Mouse (Mus musculus) heart, adult 2 months (tissue): ENCODE results near the gene Primpol. TPM values are rescaled to one million over a fixed set of nuclear protein-coding genes. Genes with fewer than 3 reads are reported as not detected.
"Not testable (repeated sequence)": the region's sequence is repeated elsewhere in the genome, so short reads cannot be mapped to it uniquely, and the experiment has no call there.

ENCODE experiments used
- DNase-seq, 2 experiments: peaks; one replicate each; pipeline ENCODE4 v3.0.0; 2021
- H3K27ac ChIP-seq: fragments of 200-600 bp; 2 replicates; pipeline ENCODE4 v1.8.1; 2022
- H3K27me3 ChIP-seq: fragments of 200-500 bp; 2 replicates; pipeline ENCODE4 v1.6.1; 2012; ENCODE audit warnings: mild to moderate bottlenecking, low read length, inconsistent platforms, mixed read lengths; ENCODE audit not compliant: control insufficient read depth, insufficient read depth
- H3K36me3 ChIP-seq: fragments of 200-500 bp; 2 replicates; pipeline ENCODE4 v1.6.1; 2012; ENCODE audit warnings: low read length, inconsistent platforms; ENCODE audit not compliant: control insufficient read depth, insufficient read depth
- H3K4me1 ChIP-seq: fragments of 200-500 bp; 2 replicates; pipeline ENCODE4 v1.6.1; 2011; ENCODE audit warnings: low read length; ENCODE audit not compliant: control insufficient read depth, insufficient read depth
- H3K4me3 ChIP-seq: fragments of 200-600 bp; 2 replicates; pipeline ENCODE4 v1.8.1; 2022
- H3K79me2 ChIP-seq: fragments of 200-500 bp; replicated peaks from 2 replicates; pipeline ENCODE4 v1.6.1; 2012; ENCODE audit warnings: mild to moderate bottlenecking, inconsistent platforms, low read length, moderate library complexity, mixed read lengths; ENCODE audit not compliant: control insufficient read depth, insufficient read depth
- H3K9ac ChIP-seq: fragments of 200-500 bp; 2 replicates; pipeline ENCODE4 v1.6.1; 2012; ENCODE audit warnings: low read depth, mild to moderate bottlenecking, control low read depth, inconsistent platforms, low read length, mixed read lengths
- CTCF ChIP-seq: fragments of 200-600 bp; IDR thresholded peaks from 2 replicates; pipeline ENCODE4 v1.8.1; 2022; ENCODE audit warnings: antibody characterized with exemption, mild to moderate bottlenecking, moderate library complexity
- EP300 ChIP-seq: fragments of 200-500 bp; IDR thresholded peaks from 2 replicates; pipeline ENCODE4 v1.6.1; 2011; ENCODE audit warnings: low read depth, low read length, control low read depth; ENCODE audit not compliant: insufficient read depth
- POLR2A ChIP-seq: fragments of 200-500 bp; IDR thresholded peaks from 2 replicates; pipeline ENCODE4 v1.6.1; 2011; ENCODE audit warnings: mild to moderate bottlenecking, low read depth, low read length, control low read depth; ENCODE audit not compliant: insufficient read depth
- WGBS: fragments of 180-500 bp; shearing (Covaris S2); methylation state at CpG from one replicate; pipeline ENCODE4 v1.1.7; 2018; 5-methylcytosine and 5-hydroxymethylcytosine counted together
- intact Hi-C: fragments of 180-260 bp; cut with DNase I; formaldehyde crosslinking; loops from one replicate; pipeline ENCODE4 v1.15.1; 2025
- polyA plus RNA-seq: library from polyadenylated mRNA; depleted of rRNA; stranded (reverse); fragments of >200 nt; gene quantifications from 2 replicates; pipeline ENCODE4 v1.2.3, GENCODE M21; 2012
- total RNA-seq, 2 experiments: library from RNA; stranded (reverse); gene quantifications; 2 replicates each; pipeline ENCODE4 v1.2.3; 2021

Primpol gene
- total and polyA plus RNA-seq, 3 experiments: 0.86 to 2.4 (median 1.9) TPM

DNA sequence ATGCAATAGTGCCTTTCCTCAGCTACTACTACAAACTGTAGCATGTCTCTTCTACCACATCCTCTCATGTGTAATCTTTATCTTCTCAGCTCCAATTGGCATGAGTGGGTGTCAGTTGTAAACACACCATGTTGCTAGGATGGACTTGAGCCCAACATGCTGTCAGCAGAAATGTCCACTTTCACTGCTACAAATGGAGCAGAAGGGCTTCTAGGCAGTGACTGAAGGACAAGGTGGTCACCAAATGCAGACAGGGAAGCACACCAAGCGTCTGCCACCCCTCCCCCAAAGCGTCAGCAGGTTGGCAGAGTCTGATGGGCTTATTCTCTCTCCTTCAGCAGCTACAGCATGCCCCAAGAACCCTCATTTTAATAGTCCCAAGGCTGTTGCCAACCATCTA is 23.2 kb downstream of the Primpol start:
- intact Hi-C loops: no loop called here

GRCm38 (mm10) chr8:46593067-46593466 is 23.9 kb downstream of the Primpol start:
- Histone ChIP-seq H3K36me3 (no peaks in the 10 kb centered on the region), H3K27me3 (no peaks in the 10 kb centered on the region), H3K4me1 (peaks cover 1% of the 10 kb centered on the region), H3K4me3 (no peak overlapping the region), H3K9ac (no peak overlapping the region), H3K79me2 (no peaks in the 10 kb centered on the region), H3K27ac (no peak overlapping the region; the same call in 1 of the 2 replicates)
- TF ChIP-seq EP300 (no peak), POLR2A (no peak), CTCF (no peak)
- intact Hi-C loops: no loop called here
- 56% methylated on average over 8 of the region's 8 CpGs for WGBS
- DNase-seq: no peak

More for the DNA sequence above, 23.2 kb downstream of the Primpol start:
- no peaks in the 10 kb centered on the region for H3K27me3 ChIP-seq
- TF ChIP-seq CTCF: no peak
- TF ChIP-seq POLR2A: no peak
- no peak for TF ChIP-seq EP300
- H3K4me1 ChIP-seq: peaks cover 1% of the 10 kb centered on the region
- H3K4me3 ChIP-seq: no peak overlapping the region
- no peak overlapping the region for H3K9ac ChIP-seq
- H3K79me2 ChIP-seq: no peaks in the 10 kb centered on the region
- 53% methylated on average over 2 of the region's 2 CpGs for WGBS
- H3K27ac ChIP-seq: no peak overlapping the region; the same call in 1 of the 2 replicates
- no peaks in the 10 kb centered on the region for H3K36me3 ChIP-seq
- DNase-seq: peak in 1 of 2 experiments; percentile 6

DNA sequence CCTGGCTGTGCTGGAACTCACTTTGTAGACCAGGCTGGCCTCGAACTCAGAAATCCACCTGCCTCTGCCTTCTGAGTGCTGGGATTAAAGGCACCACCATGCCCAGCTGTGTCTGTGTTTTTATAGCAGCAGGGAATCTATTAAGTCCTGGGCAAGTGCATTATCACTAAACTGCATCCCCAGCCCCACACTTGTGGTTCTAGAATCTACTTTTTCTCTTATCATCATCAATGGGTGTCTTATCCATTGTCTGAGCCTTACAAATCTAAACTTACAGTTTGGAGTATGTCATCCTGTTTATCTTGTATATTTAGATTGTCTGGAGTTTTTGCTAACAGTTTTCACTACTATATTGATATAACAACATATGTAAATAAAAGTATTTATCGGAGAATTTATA is 28.3 kb downstream of the Primpol start:
- TF ChIP-seq POLR2A: no peak
- TF ChIP-seq CTCF: no peak
- no peak for TF ChIP-seq EP300
- no peak overlapping the region for H3K4me3 ChIP-seq
- no peak for DNase-seq
- H3K4me1 ChIP-seq: no peaks in the 10 kb centered on the region
- H3K79me2 ChIP-seq: no peaks in the 10 kb centered on the region
- H3K36me3 ChIP-seq: no peaks in the 10 kb centered on the region
- no peak overlapping the region for H3K27ac ChIP-seq
- no peaks in the 10 kb centered on the region for H3K27me3 ChIP-seq
- no peak overlapping the region for H3K9ac ChIP-seq
- 99% methylated on average over 2 of the region's 2 CpGs for WGBS
- intact Hi-C loops: no loop called here

DNA sequence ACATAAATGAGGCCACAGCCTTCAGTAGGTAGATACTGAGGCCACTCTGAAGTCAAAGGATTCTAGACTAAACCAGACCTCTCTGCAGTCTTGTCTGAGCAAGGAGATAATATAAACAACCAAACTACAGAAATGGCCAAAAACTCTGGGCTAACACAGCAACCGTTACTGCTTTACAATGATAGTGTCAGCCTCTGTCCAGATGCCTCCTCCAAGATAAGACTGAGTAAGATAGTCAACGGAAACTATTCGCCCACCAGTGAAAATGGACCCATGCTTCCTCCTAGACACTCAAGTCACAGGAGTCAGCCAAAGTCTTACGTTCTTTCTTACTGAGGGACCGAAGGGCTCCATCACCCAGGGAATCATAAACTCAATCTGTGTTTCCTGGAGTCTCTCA is 29.1 kb downstream of the Primpol start:
- H3K4me3 ChIP-seq: no peak overlapping the region
- 66% methylated on average over 5 of the region's 5 CpGs for WGBS
- no peaks in the 10 kb centered on the region for H3K4me1 ChIP-seq
- TF ChIP-seq CTCF (no peak), EP300 (no peak), POLR2A (no peak)
- no peaks in the 10 kb centered on the region for H3K36me3 ChIP-seq
- no peak for DNase-seq
- intact Hi-C loops: no loop called here
- H3K27me3 ChIP-seq: no peaks in the 10 kb centered on the region
- H3K79me2 ChIP-seq: no peaks in the 10 kb centered on the region
- H3K27ac ChIP-seq: no peak overlapping the region
- no peak overlapping the region for H3K9ac ChIP-seq

- H3K27ac ChIP-seq: no peak overlapping the region
- no peaks in the 10 kb centered on the region for H3K79me2 ChIP-seq
- WGBS: 63% methylated on average over 3 of the region's 3 CpGs
- no peak overlapping the region for H3K9ac ChIP-seq
- TF ChIP-seq EP300 (no peak), POLR2A (no peak)
- DNase-seq: no peak
- intact Hi-C loops: no loop called here
- no peak overlapping the region for H3K4me3 ChIP-seq
- H3K27me3 ChIP-seq: no peaks in the 10 kb centered on the region
- no peaks in the 10 kb centered on the region for H3K36me3 ChIP-seq
- H3K4me1 ChIP-seq: no peaks in the 10 kb centered on the region
These were observed 31.4 kb downstream of the Primpol start for GRCm38 (mm10) chr8:46585576-46585975.

- H3K79me2 ChIP-seq, H3K4me3 ChIP-seq, intact Hi-C loops, H3K27ac ChIP-seq, DNase-seq, H3K36me3 ChIP-seq, H3K9ac ChIP-seq, H3K27me3 ChIP-seq, H3K4me1 ChIP-seq: not testable (repeated sequence)
- 85% methylated on average over 4 of the region's 4 CpGs for WGBS
These were observed 32.7 kb downstream of the Primpol start for GRCm38 (mm10) chr8:46584328-46584727.

DNA sequence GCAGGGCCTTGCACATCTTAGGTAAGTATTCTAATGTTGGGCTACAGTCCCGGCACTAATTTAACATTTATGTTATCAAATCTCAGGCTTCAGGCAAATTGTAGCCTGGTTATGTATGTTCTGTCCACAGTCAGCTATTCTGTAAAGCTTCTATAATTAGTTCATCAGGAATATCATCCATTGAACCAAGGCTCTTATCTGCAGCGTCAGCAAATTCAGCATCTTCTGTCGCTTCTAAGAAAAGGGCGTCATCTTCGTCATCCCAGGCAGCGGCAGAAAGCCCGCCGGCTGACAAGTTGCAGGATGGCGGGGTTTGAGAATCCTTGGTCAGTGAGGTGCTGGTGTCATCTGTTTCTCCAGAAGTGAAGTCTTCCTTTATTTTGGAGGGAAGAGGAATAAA is 38.2 kb downstream of the Primpol start:
- TF ChIP-seq POLR2A: no peak
- TF ChIP-seq CTCF: no peak
- TF ChIP-seq EP300: no peak
- H3K9ac ChIP-seq: no peak overlapping the region
- H3K27ac ChIP-seq: no peak overlapping the region
- intact Hi-C loops: no loop called here
- H3K36me3 ChIP-seq: no peaks in the 10 kb centered on the region; the same call in 1 of the 2 replicates
- H3K4me1 ChIP-seq: no peaks in the 10 kb centered on the region
- DNase-seq: no peak
- H3K27me3 ChIP-seq: no peaks in the 10 kb centered on the region
- H3K4me3 ChIP-seq: no peak overlapping the region
- H3K79me2 ChIP-seq: no peaks in the 10 kb centered on the region
- 94% methylated on average over 9 of the region's 9 CpGs for WGBS
